Mouse (Mus musculus) neural tube, embryonic 13.5 days (tissue): ENCODE measurements around the gene Fam53b. TPM values are rescaled to one million over a fixed set of nuclear protein-coding genes. Genes with fewer than 3 reads are reported as not detected.

Source experiments
- ATAC-seq: fragments of 200-750 bp; cut with Nextera tagmentation; 2 replicates; pipeline ENCODE4 v1.8.0; 2017; ENCODE audit warnings: low read depth, mild to moderate bottlenecking, moderate TSS enrichment, moderate library complexity
- H3K27ac ChIP-seq: fragments of 300-500 bp; sonication (generic); replicated peaks from 2 replicates; pipeline ENCODE4 v1.5.1; 2015; ENCODE audit warnings: moderate library complexity, mild to moderate bottlenecking, inconsistent platforms
- H3K27me3 ChIP-seq: fragments of 300-500 bp; sonication (generic); 2 replicates; pipeline ENCODE4 v1.6.1; 2015; ENCODE audit warnings: mild to moderate bottlenecking, inconsistent platforms
- H3K36me3 ChIP-seq: fragments of 300-500 bp; sonication (generic); 2 replicates; pipeline ENCODE4 v1.6.1; 2015; ENCODE audit warnings: mild to moderate bottlenecking, inconsistent platforms
- H3K4me1 ChIP-seq: fragments of 300-500 bp; sonication (generic); replicated peaks from 2 replicates; pipeline ENCODE4 v1.6.1; 2015; ENCODE audit warnings: inconsistent platforms
- H3K4me2 ChIP-seq: fragments of 300-500 bp; sonication (generic); 2 replicates; pipeline ENCODE4 v1.6.1; 2015; ENCODE audit warnings: inconsistent platforms, mild to moderate bottlenecking, moderate library complexity
- H3K4me3 ChIP-seq: fragments of 300-500 bp; sonication (generic); 2 replicates; pipeline ENCODE4 v1.5.1; 2015; ENCODE audit warnings: mild to moderate bottlenecking, inconsistent platforms
- H3K9ac ChIP-seq: fragments of 300-500 bp; sonication (generic); 2 replicates; pipeline ENCODE4 v1.6.1; 2015; ENCODE audit warnings: moderate library complexity, mild to moderate bottlenecking, inconsistent platforms
- H3K9me3 ChIP-seq: fragments of 300-500 bp; sonication (generic); 2 replicates; pipeline ENCODE4 v1.6.1; 2016; ENCODE audit warnings: inconsistent platforms
- WGBS: fragments of 180-500 bp; shearing (Covaris S2); methylation state at CpG from one replicate; pipeline ENCODE4 v1.1.7; 2015; 5-methylcytosine and 5-hydroxymethylcytosine counted together
- polyA plus RNA-seq: library from polyadenylated mRNA; unstranded; fragments of >200 nt; fragmentation: Nextera tagmentation; extraction: Ambion mirVana; gene quantifications from 2 replicates; pipeline ENCODE4 v1.2.1, GENCODE M21; 2015

Gene Fam53b
- polyA plus RNA-seq, 1 experiment from 2014 or later: 13.9 TPM

GRCm38 (mm10) chr7:132781130-132781814 lies 32.4 kb downstream of the Fam53b start:
- Histone ChIP-seq H3K4me1 (peaks cover 48% of the 10 kb centered on the region), H3K27me3 (no peaks in the 10 kb centered on the region), H3K9me3 (no peaks in the 10 kb centered on the region), H3K4me3 (no peak overlapping the region), H3K27ac (peak overlapping the region; percentile 53), H3K9ac (peak overlapping the region; percentile 22; the same call in 1 of the 2 replicates), H3K4me2 (no peak overlapping the region), H3K36me3 (peaks cover 23% of the 10 kb centered on the region)
- ATAC-seq: peak; percentile 80
- WGBS: 10% methylated on average over 7 of the region's 7 CpGs

DNA sequence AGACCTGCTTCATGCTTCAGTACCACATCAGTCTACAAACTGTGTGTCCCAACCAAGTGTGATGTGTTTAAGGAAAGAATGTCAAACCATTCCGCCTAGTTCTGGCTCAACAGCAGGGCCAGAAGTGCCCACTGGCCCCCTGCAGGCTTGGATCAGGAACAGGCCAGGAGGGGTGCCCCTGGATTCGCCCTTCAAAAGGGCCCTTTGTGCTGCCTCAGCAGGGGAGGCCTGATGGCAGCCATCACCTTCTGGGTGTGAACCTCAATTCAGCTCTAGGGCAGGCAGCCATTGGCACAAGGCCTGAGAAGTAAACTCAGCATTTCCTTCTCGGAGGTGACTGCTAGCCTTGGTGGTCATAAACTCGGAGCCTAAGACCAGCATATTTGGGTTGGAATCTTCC lies 33.1 kb downstream of the Fam53b start:
- H3K4me3 ChIP-seq: no peak overlapping the region
- peak overlapping the region; percentile 53 for H3K27ac ChIP-seq
- ATAC-seq: peak; percentile 37; the same call in 1 of the 2 replicates
- H3K9me3 ChIP-seq: no peaks in the 10 kb centered on the region
- no peak overlapping the region for H3K4me2 ChIP-seq
- H3K9ac ChIP-seq: no peak overlapping the region
- peaks cover 42% of the 10 kb centered on the region for H3K4me1 ChIP-seq
- H3K36me3 ChIP-seq: peaks cover 29% of the 10 kb centered on the region
- H3K27me3 ChIP-seq: no peaks in the 10 kb centered on the region
- 15% methylated on average over 4 of the region's 4 CpGs for WGBS

- ATAC-seq: no peak
- H3K4me1 ChIP-seq: peaks cover 36% of the 10 kb centered on the region
- H3K4me2 ChIP-seq: no peak overlapping the region
- H3K9me3 ChIP-seq: no peaks in the 10 kb centered on the region
- WGBS: 94% methylated on average over 13 of the region's 13 CpGs
- H3K4me3 ChIP-seq: no peak overlapping the region
- no peak overlapping the region for H3K9ac ChIP-seq
- no peaks in the 10 kb centered on the region for H3K27me3 ChIP-seq
- H3K36me3 ChIP-seq: peaks cover 34% of the 10 kb centered on the region
- no peak overlapping the region for H3K27ac ChIP-seq
Measured at GRCm38 (mm10) chr7:132778630-132779029, 35.1 kb downstream of the Fam53b start.

GRCm38 (mm10) chr7:132777728-132778453 lies 35.8 kb downstream of the Fam53b start:
- Histone ChIP-seq H3K36me3 (peaks cover 34% of the 10 kb centered on the region), H3K4me2 (no peak overlapping the region), H3K4me1 (peaks cover 35% of the 10 kb centered on the region), H3K9me3 (no peaks in the 10 kb centered on the region), H3K27ac (no peak overlapping the region), H3K4me3 (no peak overlapping the region), H3K27me3 (no peaks in the 10 kb centered on the region), H3K9ac (no peak overlapping the region)
- 73% methylated on average over 1 of the region's 1 CpGs for WGBS
- no peak for ATAC-seq

DNA sequence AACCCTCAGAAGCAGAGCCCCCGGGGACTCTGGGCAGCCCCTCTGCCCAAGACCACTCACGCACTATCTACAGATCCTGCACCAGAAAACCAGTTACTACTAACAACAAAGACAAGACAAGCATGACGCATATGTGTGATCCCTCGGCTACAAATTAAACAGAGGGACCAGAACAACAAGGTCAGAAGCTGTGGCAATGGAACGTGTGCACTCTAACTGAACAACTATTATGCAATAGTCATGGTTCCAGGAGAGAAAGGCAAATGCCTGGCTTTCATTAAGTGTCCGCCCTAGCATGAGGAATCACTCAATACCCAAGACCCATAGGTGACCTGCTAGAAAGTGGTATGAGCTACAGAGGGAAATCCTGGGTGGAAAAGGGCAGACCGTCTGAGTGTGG lies 36.6 kb downstream of the Fam53b start:
- ATAC-seq: no peak
- peaks cover 31% of the 10 kb centered on the region for H3K4me1 ChIP-seq
- no peaks in the 10 kb centered on the region for H3K9me3 ChIP-seq
- WGBS: 89% methylated on average over 7 of the region's 7 CpGs
- no peaks in the 10 kb centered on the region for H3K27me3 ChIP-seq
- H3K36me3 ChIP-seq: peaks cover 38% of the 10 kb centered on the region
- H3K27ac ChIP-seq: no peak overlapping the region
- no peak overlapping the region for H3K4me3 ChIP-seq
- H3K4me2 ChIP-seq: no peak overlapping the region
- H3K9ac ChIP-seq: no peak overlapping the region

DNA sequence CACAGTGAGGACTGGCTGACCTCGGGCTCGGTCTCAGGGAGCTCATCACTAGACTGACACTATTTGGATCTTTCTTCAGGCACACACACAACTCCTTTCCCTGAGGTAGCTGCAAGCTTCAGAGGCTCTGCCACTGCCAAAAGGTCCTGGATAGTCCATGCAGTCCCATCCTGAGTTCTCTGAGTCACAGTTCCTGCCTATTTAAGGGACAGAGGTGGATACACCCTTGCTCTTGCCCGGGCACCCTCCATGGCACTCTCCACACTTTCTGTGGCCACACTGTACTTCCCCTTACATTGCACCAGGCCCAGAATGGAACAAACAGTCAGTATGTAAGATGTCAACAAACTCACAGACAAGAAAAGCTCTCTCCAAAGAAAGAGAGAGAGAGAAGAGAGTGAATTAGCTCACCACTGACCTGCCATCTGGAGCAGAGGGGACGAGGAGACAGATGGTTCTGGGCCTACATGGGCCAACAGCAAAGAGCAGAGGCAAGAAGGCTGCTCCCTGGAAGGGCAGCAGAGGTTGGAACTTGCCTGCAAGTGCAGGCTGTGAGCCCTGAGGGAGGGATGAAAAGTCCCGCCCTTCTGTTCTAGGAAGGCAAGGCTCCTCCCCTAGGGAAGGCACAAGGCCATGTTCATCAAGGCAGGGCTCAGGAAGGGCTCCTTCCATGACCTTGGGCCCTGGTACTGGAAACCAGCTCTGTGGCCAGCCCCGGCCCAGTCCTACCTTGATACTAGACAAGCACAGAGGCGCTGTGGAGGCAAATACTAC lies 37.2 kb downstream of the Fam53b start:
- no peaks in the 10 kb centered on the region for H3K9me3 ChIP-seq
- no peak overlapping the region for H3K4me2 ChIP-seq
- H3K27ac ChIP-seq: no peak overlapping the region
- peaks cover 38% of the 10 kb centered on the region for H3K36me3 ChIP-seq
- 86% methylated on average over 7 of the region's 7 CpGs for WGBS
- no peak overlapping the region for H3K9ac ChIP-seq
- H3K4me1 ChIP-seq: peaks cover 25% of the 10 kb centered on the region
- no peak for ATAC-seq
- H3K27me3 ChIP-seq: no peaks in the 10 kb centered on the region
- H3K4me3 ChIP-seq: no peak overlapping the region

DNA sequence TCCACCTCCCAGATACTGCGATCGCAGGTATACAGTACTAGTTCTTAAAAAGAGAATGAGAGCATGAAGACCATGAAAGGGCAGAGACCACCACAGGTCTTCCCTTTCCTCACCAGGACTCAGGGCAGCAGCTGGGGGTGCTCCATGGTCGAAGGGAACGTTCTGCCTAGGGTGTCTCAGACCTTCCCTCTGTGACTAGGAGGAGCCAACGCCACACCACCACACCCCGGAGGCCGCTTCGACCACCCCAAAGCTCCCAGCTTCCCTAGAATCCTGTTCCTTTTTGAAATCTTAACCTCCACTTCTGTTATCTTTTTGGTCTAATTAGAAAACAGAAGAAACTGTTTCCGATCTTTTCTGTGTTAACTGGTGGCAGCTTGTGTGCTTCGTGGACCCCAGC lies 37.8 kb downstream of the Fam53b start:
- WGBS: 94% methylated on average over 10 of the region's 10 CpGs

DNA sequence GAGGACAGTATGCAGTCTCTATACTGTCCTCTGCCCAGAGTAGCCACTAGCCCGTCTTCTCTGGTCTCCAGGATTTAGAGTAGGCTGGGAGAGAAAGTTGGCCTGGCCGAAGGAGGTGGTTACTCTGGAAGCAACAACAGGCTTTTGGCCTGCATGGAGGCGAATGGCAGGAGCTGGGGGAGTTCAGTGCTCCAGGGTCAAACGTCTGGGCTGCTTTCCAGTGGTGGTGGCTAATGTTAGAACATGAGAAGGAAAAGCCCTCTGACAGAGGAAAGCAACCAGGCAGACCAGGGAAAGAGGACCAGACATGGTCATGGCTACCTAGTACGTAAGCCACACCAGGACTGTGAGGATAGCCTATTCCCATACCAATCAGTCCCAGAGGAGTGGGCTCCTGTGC lies 38.4 kb downstream of the Fam53b start:
- no peak for ATAC-seq
- Histone ChIP-seq H3K9ac (no peak overlapping the region), H3K4me1 (peaks cover 13% of the 10 kb centered on the region), H3K4me3 (no peak overlapping the region), H3K4me2 (no peak overlapping the region), H3K36me3 (peaks cover 42% of the 10 kb centered on the region), H3K27me3 (no peaks in the 10 kb centered on the region), H3K9me3 (no peaks in the 10 kb centered on the region), H3K27ac (no peak overlapping the region)
- 96% methylated on average over 5 of the region's 5 CpGs for WGBS

More for the DNA sequence above, 37.8 kb downstream of the Fam53b start:
- Histone ChIP-seq H3K9me3 (no peaks in the 10 kb centered on the region), H3K36me3 (peaks cover 42% of the 10 kb centered on the region), H3K27me3 (no peaks in the 10 kb centered on the region), H3K4me1 (peaks cover 19% of the 10 kb centered on the region), H3K4me3 (no peak overlapping the region), H3K27ac (no peak overlapping the region), H3K9ac (no peak overlapping the region), H3K4me2 (no peak overlapping the region)
- ATAC-seq: no peak

DNA sequence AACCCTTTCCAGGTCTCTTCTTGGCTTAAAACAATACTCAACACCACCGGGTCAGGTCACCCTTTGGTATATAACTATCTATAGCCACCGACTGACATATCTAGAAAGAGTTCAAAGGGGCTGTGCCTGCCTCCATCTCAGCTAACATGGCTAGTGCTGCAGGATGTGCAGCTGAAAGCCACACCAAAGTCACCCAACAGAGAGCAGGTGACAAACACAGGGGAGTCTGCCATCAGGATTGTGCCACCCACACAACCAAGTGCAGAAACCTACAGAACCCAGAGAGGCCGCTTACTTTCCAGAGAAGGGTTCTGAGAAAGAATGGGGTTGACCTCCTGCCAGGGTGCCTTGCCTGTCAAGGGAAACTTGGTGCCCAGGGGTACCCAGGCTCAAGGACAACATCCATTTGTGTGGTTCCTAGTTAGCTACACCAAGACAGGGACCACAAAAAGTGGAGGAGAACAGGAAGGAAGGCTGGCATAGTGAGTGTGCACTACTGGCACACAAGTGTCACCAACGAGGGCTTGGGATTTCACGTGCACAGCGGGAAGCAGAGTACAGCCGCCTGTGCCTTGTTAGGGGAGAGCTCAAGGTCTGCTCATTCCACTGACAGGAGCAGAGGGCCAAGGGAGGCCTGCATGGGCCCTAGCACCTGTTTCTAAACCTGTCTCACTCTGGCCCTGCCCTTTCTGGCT lies 40.5 kb downstream of the Fam53b start:
- no peak overlapping the region for H3K27ac ChIP-seq
- no peak overlapping the region for H3K4me3 ChIP-seq
- H3K9me3 ChIP-seq: no peaks in the 10 kb centered on the region
- H3K4me1 ChIP-seq: peaks cover 18% of the 10 kb centered on the region
- H3K36me3 ChIP-seq: peaks cover 40% of the 10 kb centered on the region
- H3K9ac ChIP-seq: no peak overlapping the region
- ATAC-seq: no peak
- no peaks in the 10 kb centered on the region for H3K27me3 ChIP-seq
- no peak overlapping the region for H3K4me2 ChIP-seq
- WGBS: 90% methylated on average over 7 of the region's 7 CpGs

DNA sequence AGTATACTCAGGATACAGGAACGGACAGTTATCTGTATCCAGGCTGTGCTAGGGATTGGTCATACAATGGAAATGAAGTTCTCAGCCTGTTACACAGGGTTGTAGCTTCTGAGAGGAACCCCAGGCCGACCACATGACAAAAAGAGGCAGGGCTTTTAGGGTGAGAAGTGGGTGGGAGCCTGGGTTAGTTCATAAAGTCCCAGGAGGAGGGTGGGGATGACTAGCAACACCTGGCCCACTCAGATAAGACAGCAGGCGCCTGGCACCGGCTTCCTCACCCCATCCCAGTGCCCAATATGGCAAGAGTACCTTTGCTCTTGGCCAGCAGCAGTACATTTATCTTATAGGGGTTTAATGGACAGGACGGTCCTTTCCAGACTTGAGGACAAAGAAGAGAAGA lies 41.2 kb downstream of the Fam53b start:
- Histone ChIP-seq H3K4me2 (no peak overlapping the region), H3K9me3 (no peaks in the 10 kb centered on the region), H3K9ac (no peak overlapping the region), H3K27ac (no peak overlapping the region), H3K4me3 (no peak overlapping the region), H3K4me1 (peaks cover 25% of the 10 kb centered on the region), H3K36me3 (peaks cover 33% of the 10 kb centered on the region), H3K27me3 (no peaks in the 10 kb centered on the region)
- no peak for ATAC-seq
- 85% methylated on average over 5 of the region's 5 CpGs for WGBS

- Histone ChIP-seq H3K9ac (no peak overlapping the region), H3K9me3 (no peaks in the 10 kb centered on the region), H3K27me3 (no peaks in the 10 kb centered on the region), H3K4me2 (no peak overlapping the region), H3K27ac (no peak overlapping the region), H3K36me3 (peaks cover 17% of the 10 kb centered on the region), H3K4me3 (no peak overlapping the region), H3K4me1 (peaks cover 35% of the 10 kb centered on the region)
- 71% methylated on average over 12 of the region's 12 CpGs for WGBS
- ATAC-seq: no peak
Measured at GRCm38 (mm10) chr7:132768498-132769344, 45.0 kb downstream of the Fam53b start.
